Mouse (Mus musculus) kidney, adult 18-20 months (tissue): ENCODE data around the gene Ltn1.

ENCODE experiments used
- DNase-seq: peaks from one replicate; pipeline ENCODE4 v3.0.0; 2021

The Ltn1 gene

GRCm38 (mm10) chr16:87387444-87387977 is 44.9 kb downstream of the Ltn1 start:
- no peak for DNase-seq

DNA sequence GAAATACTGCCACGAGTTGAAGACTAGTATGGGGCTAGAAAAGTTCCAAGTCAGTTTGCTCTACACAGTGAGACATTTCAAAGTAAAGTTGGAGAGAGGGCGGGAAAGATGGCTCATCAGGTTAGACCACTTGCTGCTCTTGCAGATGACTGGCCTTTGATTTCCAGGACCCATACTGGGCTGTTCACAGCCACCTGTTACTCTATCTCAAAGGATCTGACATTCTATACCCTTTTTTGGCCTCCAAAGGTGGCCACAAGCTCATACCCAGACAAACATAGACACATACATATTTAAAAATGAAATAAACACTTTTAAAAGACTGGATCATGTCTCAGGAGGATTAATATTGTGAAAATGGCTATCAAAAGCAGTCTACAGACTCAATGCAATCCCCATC is 48.0 kb downstream of the Ltn1 start:
- no peak for DNase-seq

DNA sequence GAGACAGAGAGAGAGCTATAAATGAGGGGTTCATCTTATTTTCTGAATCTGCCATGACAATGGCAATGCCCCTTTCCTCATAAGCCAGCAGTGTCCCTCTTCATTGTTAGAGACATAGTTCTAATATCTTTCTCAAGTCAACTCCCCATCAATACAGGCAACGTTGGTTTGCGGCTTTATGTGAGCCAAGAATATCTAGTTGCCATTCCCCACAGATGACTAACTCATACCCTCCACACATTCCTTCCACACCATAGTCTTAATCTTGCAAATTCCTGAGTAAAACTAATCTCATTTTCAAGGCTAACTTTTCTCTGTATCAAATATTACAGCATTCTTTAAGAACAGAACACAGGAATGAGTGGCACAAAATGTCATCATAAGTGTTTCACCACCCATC is 49.4 kb downstream of the Ltn1 start:
- DNase-seq, result no peak

GRCm38 (mm10) chr16:87366445-87366844 is 66.0 kb downstream of the Ltn1 start:
- peak; percentile 23 for DNase-seq

DNA sequence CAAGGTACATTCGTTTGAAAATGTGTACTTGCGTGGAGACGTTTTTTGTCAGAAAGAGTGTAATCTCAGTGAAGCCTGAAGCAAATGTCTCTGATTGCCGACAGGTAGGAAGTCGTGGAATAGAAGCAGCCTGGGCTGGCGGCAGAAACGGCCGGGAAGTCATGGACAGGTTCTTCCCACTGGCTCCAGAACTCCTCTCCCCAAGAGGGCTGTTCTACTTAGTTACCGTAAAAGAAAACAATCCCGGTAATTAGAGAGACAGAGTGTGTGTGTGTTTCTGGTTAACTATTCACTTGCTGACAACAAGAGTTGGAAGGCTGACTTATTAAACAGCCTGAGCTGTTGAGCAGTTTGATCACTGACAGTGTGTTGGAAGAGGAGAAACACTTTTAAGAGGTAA is 66.4 kb downstream of the Ltn1 start:
- DNase-seq, result peak; percentile 45

DNA sequence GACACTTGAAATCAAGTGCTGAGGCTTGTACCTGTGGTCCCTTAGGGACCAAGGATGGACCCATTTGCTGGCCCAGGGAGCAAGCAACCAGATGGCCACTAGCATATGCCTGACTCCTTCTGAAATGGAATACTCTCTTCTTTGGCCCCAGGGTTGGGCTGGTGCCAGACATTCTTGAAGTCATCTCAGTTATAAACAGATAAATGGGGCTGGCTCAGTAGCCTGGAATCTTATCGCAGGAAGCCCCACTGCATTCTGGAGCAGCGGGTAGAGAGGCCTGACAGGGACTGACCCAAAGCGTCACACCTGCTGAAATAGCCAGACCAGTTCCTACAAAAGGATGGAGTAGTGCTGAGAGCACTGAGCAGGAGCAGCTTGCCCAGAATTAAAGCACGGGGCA is 68.2 kb downstream of the Ltn1 start:
- DNase-seq, result peak; percentile 35

DNA sequence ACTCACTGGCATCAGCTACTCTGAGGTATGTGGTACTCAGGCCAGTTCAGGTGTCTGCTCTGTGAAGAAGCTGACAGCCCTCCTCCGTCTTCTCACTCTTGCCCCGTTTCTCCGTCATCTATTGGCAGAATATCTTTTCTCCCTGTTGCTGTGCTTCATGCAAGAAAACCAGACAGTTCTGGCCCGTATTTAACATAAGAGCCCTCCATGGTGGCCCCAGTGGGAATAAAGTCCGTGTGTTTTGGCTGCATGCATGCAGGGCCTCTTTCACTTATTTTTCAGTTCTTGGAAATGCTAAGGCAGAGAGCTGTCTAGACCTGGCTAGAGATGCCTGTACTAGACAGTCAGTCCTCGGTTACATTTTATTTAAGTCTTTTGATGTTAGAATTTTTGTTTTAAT is 72.3 kb downstream of the Ltn1 start:
- no peak for DNase-seq

DNA sequence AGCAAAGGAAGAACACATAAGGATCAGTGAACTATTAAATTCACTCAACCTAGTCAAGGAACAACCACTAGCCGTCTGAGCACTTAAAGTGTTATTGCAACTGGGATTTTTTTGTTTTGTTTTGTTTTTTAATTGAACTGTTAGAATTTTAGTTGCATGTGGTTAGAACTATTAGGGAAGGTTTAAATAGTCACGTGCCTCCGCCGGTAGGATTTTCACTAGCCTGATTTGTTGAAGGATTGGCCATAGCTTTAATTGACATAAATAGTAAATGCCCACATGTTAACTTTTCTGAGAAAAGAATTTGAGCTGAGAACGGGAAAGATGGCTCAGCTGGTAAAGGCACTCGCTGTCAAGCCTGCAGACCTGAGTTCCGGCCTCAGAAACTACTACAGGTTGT is 77.7 kb downstream of the Ltn1 start:
- DNase-seq, result no peak

DNA sequence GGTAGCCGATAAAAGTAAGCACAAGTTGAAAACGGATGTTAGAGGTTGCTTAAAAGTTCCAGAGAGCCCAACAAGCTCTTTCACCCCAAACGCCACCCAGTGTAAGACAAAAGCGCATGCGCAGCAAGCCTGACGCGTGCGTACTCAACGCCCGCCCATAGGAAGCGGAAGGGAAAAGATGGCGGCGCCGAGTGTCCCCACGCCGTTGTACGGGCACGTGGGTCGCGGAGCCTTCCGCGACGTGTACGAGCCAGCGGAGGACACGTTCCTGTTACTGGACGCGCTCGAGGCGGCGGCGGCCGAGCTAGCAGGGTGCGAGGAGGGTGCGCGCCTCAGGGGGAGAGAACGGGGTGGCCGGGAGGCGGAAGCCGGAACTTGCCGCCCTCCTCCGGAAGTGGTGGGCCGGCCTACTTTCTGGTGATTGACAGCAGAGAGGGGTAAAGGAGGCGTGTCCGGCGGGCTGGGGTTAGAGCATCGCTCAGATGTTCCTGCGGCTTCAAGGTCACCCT is 78.3 kb downstream of the Ltn1 start, which contains the start of gene N6amt1:
Gene N6amt1, plus strand, starts transcription at position 111 of the 509 bp plus-strand sequence.
- DNase-seq, result peak; percentile 97

- DNase-seq, result no peak
These were observed 78.8 kb downstream of the Ltn1 start for GRCm38 (mm10) chr16:87353605-87354004.

DNA sequence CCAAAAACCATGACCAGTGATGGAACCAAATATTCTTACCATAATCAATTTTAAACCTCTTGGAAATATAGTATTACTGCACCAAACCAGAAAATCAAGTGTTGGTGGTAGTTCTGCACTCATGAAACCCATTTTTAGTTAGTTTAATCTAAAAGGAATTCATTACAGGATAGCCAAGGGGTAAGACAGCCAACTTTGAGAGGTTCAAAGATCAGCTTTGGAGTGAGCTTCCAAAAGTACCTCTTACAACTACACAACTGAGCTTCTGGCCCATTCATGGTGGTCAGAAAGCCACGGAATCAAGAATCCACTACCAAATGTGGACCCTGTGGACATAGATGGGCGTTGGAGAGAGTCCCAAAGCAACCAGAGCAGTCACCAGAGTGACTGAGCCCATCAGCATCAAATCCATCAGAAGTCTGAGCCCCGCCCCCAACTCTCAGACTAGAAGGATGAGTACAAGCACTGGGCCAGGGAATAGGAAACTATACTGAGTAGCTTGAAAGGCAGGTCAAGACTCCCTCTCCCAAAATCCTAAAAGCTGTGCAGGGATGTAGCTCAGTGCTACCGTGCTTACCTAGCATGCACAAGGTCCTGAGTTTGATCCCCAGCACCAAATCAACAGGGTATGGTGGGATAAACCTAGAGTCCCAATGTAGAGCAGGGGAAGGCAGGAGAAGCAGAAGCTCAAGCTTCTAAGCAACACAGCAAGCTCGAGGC is 80.9 kb downstream of the Ltn1 start:
- no peak for DNase-seq

- DNase-seq, result no peak
These were observed 84.3 kb downstream of the Ltn1 start for GRCm38 (mm10) chr16:87348133-87348532.

- DNase-seq, result no peak
These were observed 91.3 kb downstream of the Ltn1 start for GRCm38 (mm10) chr16:87341043-87341572.

DNA sequence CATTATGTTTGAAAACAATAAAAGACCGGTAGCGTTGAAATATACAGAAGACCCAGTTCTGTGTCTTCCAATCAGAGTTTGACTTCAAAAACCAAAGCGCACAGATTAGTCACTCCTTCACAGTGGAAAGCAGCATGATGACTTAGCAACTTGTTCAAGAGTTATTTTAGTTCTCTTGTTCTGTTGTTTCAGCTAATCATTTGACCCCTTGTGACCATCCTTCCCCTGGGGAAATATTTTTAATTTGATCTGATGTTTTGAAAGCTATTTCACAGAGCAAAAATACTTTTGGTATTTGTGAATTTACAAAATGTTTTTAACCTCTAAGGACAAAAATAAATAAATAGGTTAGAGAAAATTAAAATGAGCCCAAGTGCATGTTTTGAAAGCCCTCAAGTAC is 97.7 kb downstream of the Ltn1 start:
- DNase-seq, result no peak

DNA sequence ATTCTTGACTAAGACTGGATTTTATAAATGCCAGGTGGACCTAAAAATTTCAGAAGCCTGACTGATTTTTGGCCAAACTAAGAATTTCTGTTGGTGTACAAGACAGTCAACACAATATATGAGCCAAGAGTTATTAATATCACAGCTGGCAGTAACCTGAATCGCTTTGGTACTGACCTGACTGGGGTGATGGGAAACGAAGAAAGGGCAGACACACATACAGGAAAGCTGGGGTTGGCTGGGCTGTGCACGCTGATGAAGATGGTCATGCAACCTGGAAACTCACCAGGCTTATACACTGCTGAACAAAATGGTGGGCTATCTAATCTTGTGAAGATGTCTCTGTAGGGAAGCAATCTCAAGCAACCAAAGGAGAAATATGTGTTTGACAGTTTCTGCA is 102.4 kb downstream of the Ltn1 start:
- DNase-seq, result no peak
